Mouse (Mus musculus) hindbrain, embryonic 15.5 days (tissue): ENCODE results near the gene Men1. TPM values are rescaled to one million over a fixed set of nuclear protein-coding genes. Genes with fewer than 3 reads are reported as not detected.
"Not testable (repeated sequence)": the region's sequence is repeated elsewhere in the genome, so short reads cannot be mapped to it uniquely, and the experiment has no call there.

Experiments used
- ATAC-seq: fragments of 200-750 bp; cut with Nextera tagmentation; 2 replicates; pipeline ENCODE4 v1.8.0; 2017; ENCODE audit warnings: low read depth, moderate number of reproducible peaks, moderate TSS enrichment; ENCODE audit not compliant: low FRiP score
- H3K27ac ChIP-seq: fragments of 300-500 bp; sonication (generic); replicated peaks from 2 replicates; pipeline ENCODE4 v1.5.1; 2015; ENCODE audit warnings: mild to moderate bottlenecking, inconsistent platforms
- H3K27me3 ChIP-seq: fragments of 300-500 bp; sonication (generic); 2 replicates; pipeline ENCODE4 v1.6.1; 2015; ENCODE audit warnings: control low read depth, inconsistent platforms
- H3K36me3 ChIP-seq: fragments of 300-500 bp; sonication (generic); 2 replicates; pipeline ENCODE4 v1.6.1; 2015; ENCODE audit warnings: control low read depth, inconsistent platforms
- H3K4me1 ChIP-seq: fragments of 300-500 bp; sonication (generic); replicated peaks from 2 replicates; pipeline ENCODE4 v1.6.1; 2015; ENCODE audit warnings: control low read depth, inconsistent platforms
- H3K4me2 ChIP-seq: fragments of 300-500 bp; sonication (generic); 2 replicates; pipeline ENCODE4 v1.6.1; 2015; ENCODE audit warnings: moderate library complexity, mild to moderate bottlenecking, inconsistent platforms
- H3K4me3 ChIP-seq: fragments of 300-500 bp; sonication (generic); 2 replicates; pipeline ENCODE4 v1.5.1; 2015; ENCODE audit warnings: mild to moderate bottlenecking, inconsistent platforms
- H3K9ac ChIP-seq: fragments of 300-500 bp; sonication (generic); 2 replicates; pipeline ENCODE4 v1.6.1; 2015; ENCODE audit warnings: inconsistent platforms
- H3K9me3 ChIP-seq: fragments of 300-500 bp; sonication (generic); 2 replicates; pipeline ENCODE4 v1.6.1; 2016; ENCODE audit warnings: control low read depth, inconsistent platforms
- WGBS: fragments of 180-500 bp; shearing (Covaris S2); methylation state at CpG from one replicate; pipeline ENCODE4 v1.1.7; 2015; 5-methylcytosine and 5-hydroxymethylcytosine counted together
- polyA plus RNA-seq: library from polyadenylated mRNA; unstranded; fragments of >200 nt; fragmentation: Nextera tagmentation; extraction: Ambion mirVana; gene quantifications from 2 replicates; pipeline ENCODE4 v1.2.1, GENCODE M21; 2015

Gene Men1
- polyA plus RNA-seq, 1 experiment from 2014 or later: 82.3 TPM

DNA sequence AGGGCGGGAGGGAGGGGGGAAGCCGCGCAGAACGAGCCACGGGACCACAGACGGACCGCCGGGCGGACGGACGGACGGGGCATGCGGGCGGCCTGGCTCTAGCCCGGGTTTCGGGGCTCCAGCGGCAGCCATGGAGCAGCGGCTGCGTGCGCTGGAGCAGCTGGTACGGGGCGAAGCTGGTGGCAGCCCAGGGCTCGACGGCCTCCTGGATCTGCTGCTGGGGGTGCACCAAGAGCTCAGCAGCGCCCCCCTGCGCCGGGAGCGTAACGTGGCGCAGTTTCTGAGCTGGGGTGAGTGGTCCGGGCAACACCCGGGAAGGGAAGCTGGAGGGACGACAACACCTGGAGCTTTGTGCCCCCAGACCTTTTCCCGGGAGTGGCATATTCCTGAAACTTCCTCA is 28.2 kb upstream of the Men1 start:
- Histone ChIP-seq H3K4me1 (peaks cover 15% of the 10 kb centered on the region), H3K27ac (no peak overlapping the region), H3K4me2 (peak overlapping the region; percentile 60), H3K4me3 (peak overlapping the region; percentile 40), H3K27me3 (no peaks in the 10 kb centered on the region), H3K9ac (peak overlapping the region; percentile 27), H3K9me3 (no peaks in the 10 kb centered on the region), H3K36me3 (no peaks in the 10 kb centered on the region)
- ATAC-seq: peak; percentile 40
- under 1% methylated on average over 25 of the region's 34 CpGs for WGBS

GRCm38 (mm10) chr19:6307733-6308531 is 26.8 kb upstream of the Men1 start:
- H3K9ac ChIP-seq: no peak overlapping the region
- H3K27ac ChIP-seq: no peak overlapping the region
- no peak for ATAC-seq
- peaks cover 11% of the 10 kb centered on the region for H3K4me1 ChIP-seq
- H3K9me3 ChIP-seq: no peaks in the 10 kb centered on the region
- no peak overlapping the region for H3K4me2 ChIP-seq
- 89% methylated on average over 9 of the region's 9 CpGs for WGBS
- no peaks in the 10 kb centered on the region for H3K27me3 ChIP-seq
- H3K36me3 ChIP-seq: no peaks in the 10 kb centered on the region
- H3K4me3 ChIP-seq: no peak overlapping the region

- H3K4me3 ChIP-seq: no peak overlapping the region
- H3K36me3 ChIP-seq: no peaks in the 10 kb centered on the region
- ATAC-seq: no peak
- H3K27ac ChIP-seq: no peak overlapping the region
- peaks cover 11% of the 10 kb centered on the region for H3K4me1 ChIP-seq
- H3K27me3 ChIP-seq: no peaks in the 10 kb centered on the region
- H3K9ac ChIP-seq: no peak overlapping the region
- H3K9me3 ChIP-seq: no peaks in the 10 kb centered on the region
- WGBS: 97% methylated on average over 5 of the region's 5 CpGs
- no peak overlapping the region for H3K4me2 ChIP-seq
These were observed 24.6 kb upstream of the Men1 start for GRCm38 (mm10) chr19:6310181-6310580.

GRCm38 (mm10) chr19:6311783-6312182 is 23.0 kb upstream of the Men1 start:
- H3K4me3 ChIP-seq, H3K36me3 ChIP-seq, ATAC-seq, H3K9ac ChIP-seq, H3K27me3 ChIP-seq, H3K4me2 ChIP-seq, H3K4me1 ChIP-seq, H3K27ac ChIP-seq, H3K9me3 ChIP-seq: not testable (repeated sequence)
- 99% methylated on average over 3 of the region's 3 CpGs for WGBS

- H3K27ac ChIP-seq: no peak overlapping the region
- no peak overlapping the region for H3K9ac ChIP-seq
These were observed 21.0 kb upstream of the Men1 start for GRCm38 (mm10) chr19:6313796-6314195.

GRCm38 (mm10) chr19:6314513-6314912 is 20.3 kb upstream of the Men1 start:
- Histone ChIP-seq H3K4me1 (no peaks in the 10 kb centered on the region), H3K27me3 (no peaks in the 10 kb centered on the region), H3K9me3 (no peaks in the 10 kb centered on the region), H3K4me3 (no peak overlapping the region), H3K36me3 (no peaks in the 10 kb centered on the region), H3K4me2 (no peak overlapping the region), H3K9ac (no peak overlapping the region), H3K27ac (no peak overlapping the region)
- WGBS: 79% methylated on average over 8 of the region's 8 CpGs
- no peak for ATAC-seq

More at GRCm38 (mm10) chr19:6313796-6314195, 21.0 kb upstream of the Men1 start:
- no peaks in the 10 kb centered on the region for H3K4me1 ChIP-seq
- H3K27me3 ChIP-seq: no peaks in the 10 kb centered on the region
- ATAC-seq: no peak
- H3K4me3 ChIP-seq: no peak overlapping the region
- no peaks in the 10 kb centered on the region for H3K36me3 ChIP-seq
- no peak overlapping the region for H3K4me2 ChIP-seq
- H3K9me3 ChIP-seq: no peaks in the 10 kb centered on the region
- WGBS: 88% methylated on average over 8 of the region's 8 CpGs

- Histone ChIP-seq H3K4me3 (no peak overlapping the region), H3K36me3 (no peaks in the 10 kb centered on the region), H3K9ac (no peak overlapping the region), H3K4me1 (no peaks in the 10 kb centered on the region), H3K9me3 (no peaks in the 10 kb centered on the region), H3K27ac (no peak overlapping the region), H3K4me2 (no peak overlapping the region), H3K27me3 (no peaks in the 10 kb centered on the region)
- 74% methylated on average over 14 of the region's 14 CpGs for WGBS
- no peak for ATAC-seq
These were observed 19.2 kb upstream of the Men1 start for GRCm38 (mm10) chr19:6315573-6315972.

DNA sequence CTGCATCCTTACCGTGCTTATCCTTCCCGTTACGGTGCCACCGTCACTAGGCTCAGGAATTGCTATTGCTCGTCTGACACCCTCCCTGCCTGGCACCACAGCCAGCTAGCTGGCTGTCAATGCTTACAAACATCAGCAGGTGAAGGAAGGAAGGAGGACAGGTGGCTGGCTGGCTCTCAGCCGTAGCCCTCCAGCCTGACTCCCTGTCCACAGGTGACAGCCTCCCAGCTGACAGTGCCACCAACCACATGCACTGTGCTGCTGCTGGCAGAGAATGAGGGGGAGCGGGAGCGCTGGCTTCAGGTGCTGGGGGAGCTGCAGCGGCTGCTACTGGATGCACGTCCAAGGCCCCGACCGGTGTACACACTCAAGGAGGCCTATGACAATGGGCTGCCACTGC is 16.6 kb upstream of the Men1 start:
- Histone ChIP-seq H3K9ac (no peak overlapping the region), H3K4me2 (no peak overlapping the region), H3K27ac (no peak overlapping the region), H3K9me3 (no peaks in the 10 kb centered on the region), H3K4me3 (no peak overlapping the region), H3K27me3 (no peaks in the 10 kb centered on the region), H3K4me1 (no peaks in the 10 kb centered on the region), H3K36me3 (no peaks in the 10 kb centered on the region)
- whole genome bisulfite sequencing: 90% methylated on average over 12 of the region's 12 CpGs
- ATAC-seq: no peak

DNA sequence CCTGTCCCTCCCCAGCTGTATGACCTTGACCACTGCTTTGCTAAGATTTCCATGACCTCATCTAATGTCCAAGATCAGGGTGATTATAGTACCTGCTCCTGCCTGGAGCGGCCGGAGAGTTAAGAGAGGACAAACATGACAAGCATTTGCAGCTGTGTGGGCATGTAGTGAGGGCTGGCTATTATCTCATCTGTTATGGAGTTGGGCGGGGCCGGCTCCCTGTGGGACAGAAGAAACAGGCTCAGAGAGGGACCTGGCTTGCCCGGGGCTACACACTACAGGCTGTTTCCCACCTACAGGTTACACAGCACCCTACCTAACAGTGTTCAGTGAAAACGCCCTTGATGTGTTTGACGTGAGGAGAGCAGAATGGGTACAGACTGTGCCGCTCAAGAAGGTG is 13.4 kb upstream of the Men1 start:
- Histone ChIP-seq H3K9me3 (no peaks in the 10 kb centered on the region), H3K4me1 (no peaks in the 10 kb centered on the region), H3K4me3 (no peak overlapping the region), H3K27me3 (no peaks in the 10 kb centered on the region), H3K9ac (no peak overlapping the region), H3K36me3 (no peaks in the 10 kb centered on the region), H3K4me2 (no peak overlapping the region), H3K27ac (no peak overlapping the region)
- ATAC-seq: no peak
- WGBS: 90% methylated on average over 8 of the region's 8 CpGs

DNA sequence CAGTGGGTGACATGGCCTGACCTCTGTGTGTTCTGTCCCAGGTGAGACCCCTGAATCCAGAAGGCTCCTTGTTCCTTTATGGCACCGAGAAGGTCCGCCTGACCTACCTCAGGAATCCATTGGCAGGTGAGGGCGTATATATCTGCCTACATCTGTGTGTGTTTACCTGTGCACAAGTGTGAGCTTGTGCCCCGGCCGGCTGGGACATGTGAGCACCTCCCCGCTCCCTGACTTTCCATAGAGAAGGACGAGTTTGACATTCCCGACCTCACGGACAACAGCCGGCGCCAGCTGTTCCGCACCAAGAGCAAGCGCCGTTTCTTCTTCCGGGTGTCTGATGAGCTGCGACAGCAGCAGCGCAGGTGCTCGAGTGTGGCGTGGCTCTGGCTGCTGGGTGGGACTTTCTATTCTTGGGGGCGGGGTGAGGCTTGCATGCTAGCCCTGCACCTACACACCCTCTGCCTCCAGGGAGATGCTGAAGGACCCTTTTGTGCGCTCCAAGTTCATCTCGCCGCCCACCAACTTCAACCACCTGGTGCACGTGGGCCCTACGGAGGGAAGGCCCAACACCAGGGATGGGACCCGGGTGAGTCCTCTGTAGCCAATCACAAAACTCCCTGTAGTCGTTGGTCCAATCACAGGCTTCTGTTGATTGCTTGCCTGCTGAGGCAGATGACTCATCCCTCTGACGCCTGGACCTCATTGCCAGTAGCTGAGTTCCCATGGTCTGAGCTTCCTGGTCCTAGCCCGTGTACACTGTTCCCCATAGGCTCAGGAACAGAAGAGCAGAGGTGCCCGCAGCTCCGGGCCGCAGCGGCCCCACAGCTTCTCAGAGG is 12.8 kb upstream of the Men1 start:
- Histone ChIP-seq H3K9me3 (no peaks in the 10 kb centered on the region), H3K27me3 (no peaks in the 10 kb centered on the region), H3K36me3 (no peaks in the 10 kb centered on the region), H3K4me1 (no peaks in the 10 kb centered on the region), H3K9ac (no peak overlapping the region), H3K4me3 (no peak overlapping the region), H3K4me2 (no peak overlapping the region), H3K27ac (no peak overlapping the region)
- WGBS: 87% methylated on average over 33 of the region's 33 CpGs
- no peak for ATAC-seq

DNA sequence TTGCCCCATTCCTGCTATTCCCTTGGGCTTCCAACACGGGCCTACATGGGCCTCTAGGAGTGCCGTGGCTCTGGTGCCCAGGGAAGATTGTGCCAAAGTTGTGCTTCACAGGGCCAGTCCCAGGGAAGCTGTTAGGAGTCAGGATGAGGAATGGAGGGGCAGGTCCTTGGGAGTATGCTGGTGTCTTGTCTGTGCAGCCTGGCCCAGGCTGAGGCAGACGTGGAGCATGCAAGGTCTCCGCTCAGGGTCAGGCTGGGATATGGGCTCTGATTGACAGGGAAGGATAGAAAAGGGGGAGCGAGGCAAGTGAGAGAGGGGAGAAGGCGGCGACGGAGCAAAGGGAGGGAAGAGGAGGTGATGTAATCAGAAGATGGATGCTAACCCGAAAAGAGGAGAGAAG is 10.0 kb upstream of the Men1 start:
- 88% methylated on average over 9 of the region's 9 CpGs for WGBS
- no peak overlapping the region for H3K4me3 ChIP-seq
- no peak overlapping the region for H3K9ac ChIP-seq
- H3K4me2 ChIP-seq: no peak overlapping the region
- H3K36me3 ChIP-seq: no peaks in the 10 kb centered on the region
- no peak overlapping the region for H3K27ac ChIP-seq
- H3K9me3 ChIP-seq: no peaks in the 10 kb centered on the region
- no peaks in the 10 kb centered on the region for H3K27me3 ChIP-seq
- no peaks in the 10 kb centered on the region for H3K4me1 ChIP-seq
- no peak for ATAC-seq

- Histone ChIP-seq H3K9ac (no peak overlapping the region), H3K4me2 (no peak overlapping the region), H3K4me1 (peaks cover 10% of the 10 kb centered on the region), H3K27ac (no peak overlapping the region), H3K36me3 (no peaks in the 10 kb centered on the region), H3K4me3 (no peak overlapping the region), H3K9me3 (no peaks in the 10 kb centered on the region), H3K27me3 (no peaks in the 10 kb centered on the region)
- ATAC-seq: no peak
- 67% methylated on average over 5 of the region's 5 CpGs for WGBS
These were observed 3.6 kb upstream of the Men1 start for GRCm38 (mm10) chr19:6331178-6331577.
